Mouse (Mus musculus): Measurements from ENCODE around the gene Plcg2.

DNA sequence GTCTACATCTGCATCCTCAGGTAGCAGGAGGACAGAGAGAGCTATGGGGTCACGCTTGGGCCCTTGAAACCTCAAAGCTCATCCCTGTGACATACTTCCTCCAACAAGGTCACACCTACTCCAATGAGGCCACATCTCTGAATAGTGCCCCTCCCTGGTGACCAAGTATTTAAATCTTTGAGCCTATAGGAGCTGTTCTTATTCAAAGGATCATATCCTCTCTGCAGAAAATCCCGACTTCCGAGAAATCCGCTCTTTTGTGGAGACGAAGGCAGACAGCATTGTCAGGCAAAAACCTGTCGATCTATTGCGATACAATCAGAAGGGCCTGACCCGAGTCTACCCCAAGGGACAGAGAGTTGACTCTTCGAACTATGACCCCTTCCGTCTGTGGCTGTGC lies 112.4 kb downstream of the Plcg2 start:
- TF ChIP-seq CTCF (IDR thresholded peaks at IDR 0.05; ENCODE audit: low read depth, low read length) (no peak), POLR2A (IDR thresholded peaks at IDR 0.05; ENCODE audit: extremely low read depth, insufficient read depth, low read length) (no peak)

Data from liver, adult 2 months (tissue).